Mouse (Mus musculus): ENCODE results near the gene Bmp3.

DNA sequence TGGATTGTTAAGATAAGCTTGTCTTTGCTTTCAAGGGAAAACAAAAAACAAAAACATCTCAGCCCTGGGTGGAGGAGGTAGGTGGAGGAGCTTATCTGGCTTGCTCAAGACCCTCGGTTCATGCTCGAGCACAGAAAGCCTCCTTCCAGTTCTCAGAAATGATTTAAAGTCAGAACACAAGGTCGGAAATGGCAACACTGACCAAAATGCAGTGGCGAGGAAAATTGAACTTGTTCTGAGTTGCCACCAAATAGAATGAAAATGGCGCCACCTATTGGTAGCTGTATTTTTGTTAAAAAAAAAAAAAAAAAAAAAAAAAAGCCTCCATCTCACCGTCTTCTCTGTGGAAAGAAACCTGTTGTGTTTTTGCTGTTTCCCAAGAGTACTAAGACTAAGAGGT lies 9.7 kb downstream of the Bmp3 start:
- TF ChIP-seq CTCF (IDR thresholded peaks at IDR 0.05; ENCODE audit: low read depth) (peak; percentile 73), EP300 (optimal IDR thresholded peaks at IDR 0.05) (no peak)
